Mouse (Mus musculus) neural tube, embryonic 12.5 days (tissue): ENCODE results near the gene Cphx1. TPM values are rescaled to one million over a fixed set of nuclear protein-coding genes. Genes with fewer than 3 reads are reported as not detected.
"Not testable (repeated sequence)": the region's sequence is repeated elsewhere in the genome, so short reads cannot be mapped to it uniquely, and the experiment has no call there.

Experiments used
- ATAC-seq: fragments of 200-750 bp; cut with Nextera tagmentation; 2 replicates; pipeline ENCODE4 v1.8.0; 2017; ENCODE audit warnings: low read depth, mild to moderate bottlenecking, moderate TSS enrichment, moderate library complexity; ENCODE audit not compliant: low FRiP score
- H3K27ac ChIP-seq: fragments of 300-500 bp; sonication (generic); 2 replicates; pipeline ENCODE4 v1.5.1; 2016
- H3K27me3 ChIP-seq: fragments of 300-500 bp; sonication (generic); replicated peaks from 2 replicates; pipeline ENCODE4 v1.6.1; 2016; ENCODE audit warnings: mild to moderate bottlenecking
- H3K36me3 ChIP-seq: fragments of 300-500 bp; sonication (generic); 2 replicates; pipeline ENCODE4 v1.6.1; 2016; ENCODE audit warnings: mild to moderate bottlenecking
- H3K4me1 ChIP-seq: fragments of 300-500 bp; sonication (generic); 2 replicates; pipeline ENCODE4 v1.6.1; 2016
- H3K4me2 ChIP-seq: fragments of 300-500 bp; sonication (generic); replicated peaks from 2 replicates; pipeline ENCODE4 v1.6.1; 2016; ENCODE audit warnings: mild to moderate bottlenecking
- H3K4me3 ChIP-seq: fragments of 300-500 bp; sonication (generic); 2 replicates; pipeline ENCODE4 v1.5.1; 2016
- H3K9ac ChIP-seq: fragments of 300-500 bp; sonication (generic); 2 replicates; pipeline ENCODE4 v1.6.1; 2016; ENCODE audit warnings: mild to moderate bottlenecking
- H3K9me3 ChIP-seq: fragments of 300-500 bp; sonication (generic); 2 replicates; pipeline ENCODE4 v1.6.1; 2016; ENCODE audit warnings: mild to moderate bottlenecking
- WGBS: fragments of 180-500 bp; shearing (Covaris S2); methylation state at CpG from one replicate; pipeline ENCODE4 v1.1.7; 2016; 5-methylcytosine and 5-hydroxymethylcytosine counted together
- polyA plus RNA-seq: library from polyadenylated mRNA; unstranded; fragments of >200 nt; fragmentation: Nextera tagmentation; extraction: Ambion mirVana; gene quantifications from 2 replicates; pipeline ENCODE4 v1.2.1, GENCODE M21; 2016

The Cphx1 gene
- not detected in 2 replicates for polyA plus RNA-seq

GRCm38 (mm10) chr14:25938004-25938403, at the start of gene Cphx1:
TSS of gene Cphx1 (plus strand) at chr14:25938304.
- WGBS: no CpG with 5 or more reads among the region's 8 CpGs
- not testable (repeated sequence) for H3K4me2 ChIP-seq, H3K9me3 ChIP-seq, H3K4me3 ChIP-seq, H3K36me3 ChIP-seq, H3K4me1 ChIP-seq, H3K9ac ChIP-seq, H3K27ac ChIP-seq, ATAC-seq, H3K27me3 ChIP-seq

DNA sequence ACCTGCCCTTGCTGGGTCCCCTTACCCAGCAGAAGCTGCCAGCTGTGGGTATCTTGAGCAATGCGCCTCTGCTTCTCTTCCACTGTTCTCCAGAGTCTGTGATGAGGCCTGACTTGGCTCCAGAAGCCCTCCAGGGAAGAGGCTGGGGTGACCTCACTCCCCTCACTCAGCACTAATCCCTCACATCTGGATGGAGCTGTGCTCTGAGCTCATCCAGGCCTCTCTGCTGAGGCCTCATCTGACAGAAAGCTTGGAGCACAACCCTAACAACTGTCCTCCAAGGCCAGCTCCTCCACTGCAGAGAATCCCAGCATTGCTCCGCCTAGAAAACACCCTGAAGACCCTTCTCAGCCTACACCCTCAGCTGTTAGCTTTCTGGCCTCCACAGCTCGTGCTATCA, 43.5 kb upstream of the Cphx1 start:
- H3K9me3 ChIP-seq, H3K4me3 ChIP-seq, H3K4me2 ChIP-seq, H3K27me3 ChIP-seq, ATAC-seq, H3K9ac ChIP-seq, H3K4me1 ChIP-seq, H3K27ac ChIP-seq, H3K36me3 ChIP-seq: not testable (repeated sequence)
- no CpG with 5 or more reads among the region's 3 CpGs for WGBS

- not testable (repeated sequence) for ATAC-seq, H3K4me1 ChIP-seq, H3K27ac ChIP-seq, H3K4me2 ChIP-seq, H3K9ac ChIP-seq, H3K27me3 ChIP-seq, H3K4me3 ChIP-seq, H3K9me3 ChIP-seq, H3K36me3 ChIP-seq
- WGBS: no CpG with 5 or more reads among the region's 7 CpGs
Measured at GRCm38 (mm10) chr14:25895686-25896085, 42.4 kb upstream of the Cphx1 start.

DNA sequence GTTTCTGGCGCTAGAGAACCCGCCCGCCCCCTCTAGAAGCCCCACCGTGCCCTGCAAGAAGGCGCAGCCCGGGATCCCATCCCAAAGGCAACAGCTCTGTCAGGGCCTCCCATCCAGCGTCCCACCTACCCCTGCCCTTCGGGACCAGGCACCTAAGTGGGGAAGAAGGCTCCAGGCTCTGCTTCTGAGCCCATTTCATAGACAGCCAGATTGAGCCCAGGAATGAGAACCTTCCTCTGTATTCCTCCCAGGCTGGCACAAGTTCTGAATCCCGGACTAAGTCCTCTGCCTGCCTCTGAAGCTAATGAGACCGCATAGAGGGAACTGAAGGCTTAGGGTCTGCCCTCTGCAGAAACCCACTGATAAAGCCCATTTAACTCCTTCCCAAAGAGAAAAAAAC, 35.1 kb upstream of the Cphx1 start, which contains the start of gene Plac9a:
TSS of gene Plac9a (minus strand) at position 101 of the 400 bp plus-strand sequence.
- not testable (repeated sequence) for ATAC-seq, H3K4me2 ChIP-seq, H3K27ac ChIP-seq, H3K4me1 ChIP-seq, H3K9me3 ChIP-seq, H3K4me3 ChIP-seq, H3K9ac ChIP-seq, H3K27me3 ChIP-seq, H3K36me3 ChIP-seq
- WGBS: no CpG with 5 or more reads among the region's 10 CpGs

GRCm38 (mm10) chr14:25905243-25905642, 32.9 kb upstream of the Cphx1 start:
- not testable (repeated sequence) for H3K4me3 ChIP-seq, H3K4me1 ChIP-seq, H3K9me3 ChIP-seq, ATAC-seq, H3K27me3 ChIP-seq, H3K27ac ChIP-seq, H3K36me3 ChIP-seq, H3K9ac ChIP-seq, H3K4me2 ChIP-seq
- 50% methylated on average over 1 of the region's 5 CpGs for WGBS

- ATAC-seq, H3K4me3 ChIP-seq, H3K4me1 ChIP-seq, H3K27ac ChIP-seq, H3K9me3 ChIP-seq, H3K27me3 ChIP-seq, H3K36me3 ChIP-seq, H3K9ac ChIP-seq, H3K4me2 ChIP-seq: not testable (repeated sequence)
- no CpG with 5 or more reads among the region's 9 CpGs for WGBS
Measured at GRCm38 (mm10) chr14:25907272-25907671, 30.8 kb upstream of the Cphx1 start.

- not testable (repeated sequence) for H3K36me3 ChIP-seq, ATAC-seq, H3K4me1 ChIP-seq, H3K9ac ChIP-seq, H3K9me3 ChIP-seq, H3K4me3 ChIP-seq, H3K27me3 ChIP-seq, H3K27ac ChIP-seq, H3K4me2 ChIP-seq
- WGBS: no CpG with 5 or more reads among the region's 8 CpGs
Measured at GRCm38 (mm10) chr14:25908976-25909375, 29.1 kb upstream of the Cphx1 start.

GRCm38 (mm10) chr14:25918427-25919170, 19.5 kb upstream of the Cphx1 start:
- no CpG with 5 or more reads among the region's 5 CpGs for WGBS
- not testable (repeated sequence) for H3K4me1 ChIP-seq, H3K27me3 ChIP-seq, ATAC-seq, H3K36me3 ChIP-seq, H3K4me3 ChIP-seq, H3K9ac ChIP-seq, H3K27ac ChIP-seq, H3K9me3 ChIP-seq, H3K4me2 ChIP-seq

DNA sequence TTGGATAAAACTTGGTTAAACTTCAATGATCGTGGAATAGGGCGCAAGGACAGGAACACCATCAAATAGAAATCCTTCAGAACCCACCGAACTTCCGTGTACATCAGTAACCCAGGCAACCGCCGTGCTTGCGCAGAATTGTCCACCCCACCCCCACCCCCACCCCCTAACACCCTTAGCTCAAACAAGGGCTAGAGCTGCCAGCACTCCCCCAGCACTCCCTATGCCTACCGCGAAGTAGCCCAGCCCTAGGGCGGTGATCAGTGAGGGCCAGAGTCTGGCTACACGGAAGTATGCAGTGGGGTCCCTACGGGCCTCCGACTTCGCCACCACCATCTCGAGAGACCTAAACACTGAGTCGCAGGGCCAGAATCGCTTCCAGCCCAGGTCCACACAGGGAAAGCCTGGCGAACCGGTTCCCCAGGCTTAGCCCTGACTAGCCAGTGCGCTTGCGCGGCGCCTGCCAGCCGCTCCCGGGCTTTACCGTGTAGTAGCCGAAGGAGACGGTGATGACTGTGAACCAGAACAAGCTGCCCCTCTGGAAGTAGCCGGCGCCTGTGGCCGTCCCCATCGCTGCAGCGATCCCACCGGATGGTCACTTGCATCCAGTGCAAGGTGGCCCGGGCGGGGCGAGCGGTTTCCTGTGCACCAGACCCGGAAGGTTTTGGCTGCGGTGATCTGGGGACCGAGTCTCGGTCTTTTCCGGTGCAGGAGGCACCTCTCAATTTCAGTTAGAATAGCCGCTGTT, 11.1 kb upstream of the Cphx1 start:
- H3K27ac ChIP-seq, H3K9me3 ChIP-seq, H3K27me3 ChIP-seq, H3K36me3 ChIP-seq, H3K4me3 ChIP-seq, H3K4me1 ChIP-seq, H3K4me2 ChIP-seq, H3K9ac ChIP-seq: not testable (repeated sequence)
- WGBS: no CpG with 5 or more reads among the region's 44 CpGs
- ATAC-seq: peak; percentile 76

GRCm38 (mm10) chr14:25927562-25927881, 10.6 kb upstream of the Cphx1 start, which contains the start of gene Tmem254a:
TSS of gene Tmem254a (minus strand) at chr14:25927672.
- WGBS: no CpG with 5 or more reads among the region's 10 CpGs
- not testable (repeated sequence) for H3K4me2 ChIP-seq, H3K9ac ChIP-seq, H3K4me3 ChIP-seq, H3K27me3 ChIP-seq, H3K9me3 ChIP-seq, H3K4me1 ChIP-seq, H3K27ac ChIP-seq, H3K36me3 ChIP-seq
- peak; percentile 71; the same call in 1 of the 2 replicates for ATAC-seq

DNA sequence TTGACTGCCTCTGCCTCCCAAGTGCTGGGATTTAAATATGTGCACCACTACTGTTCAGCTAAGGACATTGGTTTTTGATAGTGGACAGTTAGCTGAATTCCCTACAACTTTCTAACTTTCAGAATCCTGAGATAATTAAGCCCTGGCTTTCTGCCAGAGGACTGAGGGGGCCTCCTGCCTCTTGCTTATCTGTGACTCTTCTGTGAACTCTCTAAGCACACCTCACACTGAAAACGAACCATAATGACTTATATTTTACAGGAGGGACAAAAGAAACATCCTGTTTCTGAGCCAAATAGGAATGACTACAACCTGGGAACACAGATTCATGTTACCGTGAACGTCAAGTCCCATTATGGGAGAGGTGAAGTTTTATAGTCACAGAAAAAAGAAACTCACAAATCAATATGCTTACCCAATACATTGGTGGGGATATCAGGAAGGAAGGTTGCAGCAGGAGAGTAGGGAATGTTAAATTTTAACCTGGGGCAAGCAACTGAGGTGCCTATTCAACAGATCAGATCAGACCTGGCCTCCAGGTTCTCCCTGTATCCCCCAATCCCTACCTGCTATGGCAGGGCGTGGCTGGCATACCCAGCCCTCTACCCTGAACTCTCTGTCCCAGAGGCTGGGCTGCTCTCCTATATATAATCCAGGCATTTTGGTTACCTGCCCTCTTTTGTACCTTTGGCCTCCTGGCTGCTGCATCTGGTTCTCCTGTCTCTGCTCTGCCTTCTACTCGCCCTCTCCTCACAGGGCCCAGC, 1.1 kb upstream of the Cphx1 start:
- not testable (repeated sequence) for H3K4me3 ChIP-seq, H3K9ac ChIP-seq, H3K36me3 ChIP-seq, H3K4me2 ChIP-seq, H3K27ac ChIP-seq, H3K4me1 ChIP-seq, ATAC-seq, H3K9me3 ChIP-seq, H3K27me3 ChIP-seq
- no CpG with 5 or more reads among the region's 5 CpGs for WGBS

- ATAC-seq, H3K27ac ChIP-seq, H3K4me3 ChIP-seq, H3K9me3 ChIP-seq, H3K27me3 ChIP-seq, H3K36me3 ChIP-seq, H3K4me1 ChIP-seq, H3K4me2 ChIP-seq, H3K9ac ChIP-seq: not testable (repeated sequence)
- no CpG with 5 or more reads among the region's 3 CpGs for WGBS
Measured at GRCm38 (mm10) chr14:25957861-25958260, 19.8 kb downstream of the Cphx1 start.
